Mouse (Mus musculus) adrenal gland (tissue): Measurements from ENCODE around the gene Nfatc2.

Experiments
- intact Hi-C: fragments of 180-260 bp; cut with DNase I; formaldehyde crosslinking; loops from one replicate; pipeline ENCODE4 v1.15.1; 2025

The Nfatc2 gene

DNA sequence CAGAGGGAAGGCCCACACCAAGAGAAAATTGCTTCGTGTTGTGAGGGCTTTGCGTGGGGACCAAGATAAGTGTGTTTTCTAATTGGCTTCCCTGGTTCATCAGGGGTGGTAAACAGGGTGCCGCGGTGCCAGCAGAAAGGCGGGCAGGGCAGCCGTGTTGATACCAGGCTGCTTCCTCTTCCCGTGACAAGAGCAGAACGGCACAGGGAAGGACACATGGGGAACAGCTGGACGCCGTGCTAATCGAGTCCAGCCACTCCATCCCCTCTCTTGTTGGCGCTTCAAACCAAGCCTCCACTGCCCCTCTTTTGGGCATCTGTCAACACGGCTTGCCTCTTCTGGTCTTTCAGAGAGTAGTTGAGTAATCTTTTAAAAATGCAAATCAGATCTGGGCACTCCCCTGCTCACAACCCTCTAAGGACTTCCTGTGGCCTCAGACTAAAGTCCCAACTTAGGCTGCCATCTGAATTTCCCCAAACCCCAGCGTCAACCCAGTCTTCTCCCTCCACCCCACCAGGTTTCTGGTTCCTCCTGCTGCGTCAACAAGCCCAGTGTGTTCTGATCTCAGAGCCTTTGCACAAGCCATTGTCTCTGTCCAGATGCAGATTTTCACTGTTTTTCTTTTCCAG, 61.7 kb downstream of the Nfatc2 start:
- intact Hi-C loops: loop anchor here (5.0 kb wide), 1 partner anchor 43 kb away; no protein-coding TSS in a partner anchor

DNA sequence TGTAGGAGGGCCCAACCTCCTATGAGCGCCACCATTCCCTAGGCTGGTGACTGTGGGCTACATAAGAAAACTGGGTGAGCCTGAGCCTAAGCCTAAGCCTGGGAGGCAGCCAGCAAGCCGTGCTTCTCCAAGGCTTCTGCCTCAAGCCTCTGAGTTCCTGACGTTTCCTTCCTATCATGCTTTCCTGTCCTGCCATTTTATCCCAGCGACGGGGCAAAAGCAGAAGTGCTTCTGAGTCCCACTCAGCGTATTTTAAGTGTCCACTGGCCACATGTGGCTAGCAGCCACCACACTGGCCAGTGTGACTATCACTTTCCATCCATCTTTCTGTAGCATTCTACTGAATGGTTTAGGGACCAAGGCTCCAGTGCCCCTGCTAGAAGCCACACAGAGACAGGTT, 62.4 kb downstream of the Nfatc2 start:
- intact Hi-C loops: no loop called here

DNA sequence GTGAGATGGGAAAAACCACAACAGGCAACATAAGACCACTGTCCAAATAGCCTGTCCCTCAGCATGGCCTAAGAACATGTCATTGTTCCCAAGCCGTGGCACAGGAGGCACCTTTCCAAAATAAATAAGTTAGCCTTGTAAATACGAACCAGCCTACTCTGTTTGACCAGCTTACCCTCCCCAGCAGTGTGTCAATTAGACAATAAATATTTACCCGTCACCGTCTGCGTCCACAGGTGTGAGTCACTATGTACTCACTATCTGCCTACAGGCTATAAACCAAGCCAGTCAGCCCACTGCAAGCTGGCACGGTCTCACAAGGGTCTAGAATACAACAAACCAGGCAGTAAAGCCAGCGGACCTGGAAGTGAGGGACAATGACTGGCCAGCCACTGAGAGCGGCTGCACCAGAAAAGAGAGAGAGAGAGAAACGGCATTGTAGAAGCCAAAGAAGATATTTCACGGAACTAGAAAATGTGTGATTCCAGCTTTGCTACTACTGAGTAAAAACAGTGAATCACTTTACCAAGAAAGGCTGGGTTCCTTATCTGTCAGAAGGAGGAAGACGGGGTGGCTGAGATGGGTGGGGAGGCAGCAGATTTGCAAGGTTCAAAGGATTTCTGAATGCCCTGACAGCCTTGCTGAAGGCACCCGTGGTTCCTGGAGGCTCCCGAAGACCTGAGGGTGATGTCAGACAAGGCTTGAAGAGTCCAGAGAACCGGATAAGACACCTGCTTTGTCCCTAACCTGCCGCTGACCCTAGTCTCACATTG, 69.2 kb downstream of the Nfatc2 start:
- intact Hi-C loops: no loop called here

DNA sequence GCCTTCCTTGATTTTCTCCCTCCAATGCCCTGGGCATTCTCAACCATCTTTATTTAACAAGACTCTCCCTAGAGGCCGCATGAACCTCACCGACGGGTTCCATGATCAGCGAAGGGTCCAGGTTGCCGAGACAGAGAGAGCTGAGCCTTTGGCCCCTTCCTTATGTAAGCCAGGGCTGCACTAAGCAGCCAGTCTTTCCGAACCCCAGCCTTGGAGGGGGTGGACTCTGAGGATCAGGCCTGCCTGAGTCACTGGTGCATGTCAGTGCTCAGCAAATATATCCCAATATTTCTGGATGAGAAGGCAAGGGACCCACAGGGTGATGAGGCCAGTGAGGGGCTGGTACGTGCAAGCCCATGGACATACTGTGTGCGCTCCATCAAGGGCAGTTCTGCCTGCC, 72.9 kb downstream of the Nfatc2 start:
- intact Hi-C loops: no loop called here

DNA sequence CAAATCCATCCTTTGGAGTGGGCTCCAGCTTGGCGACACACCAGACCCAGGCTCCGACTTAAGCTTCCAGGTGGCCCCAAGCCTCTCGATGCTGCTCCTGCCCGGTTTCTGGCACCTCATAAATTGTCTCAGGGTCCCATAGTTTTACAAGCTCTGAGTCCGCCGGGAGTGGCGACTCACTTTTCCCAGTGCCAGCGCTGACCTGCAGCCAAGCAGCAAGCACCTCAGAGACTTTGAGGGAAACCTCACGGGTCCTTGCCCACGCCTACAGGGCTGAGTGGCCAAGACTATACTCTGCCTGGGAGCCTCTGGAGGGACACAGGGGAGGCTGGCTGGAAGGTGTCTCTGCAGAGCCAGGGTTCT, 74.0 kb downstream of the Nfatc2 start:
- intact Hi-C loops: no loop called here

DNA sequence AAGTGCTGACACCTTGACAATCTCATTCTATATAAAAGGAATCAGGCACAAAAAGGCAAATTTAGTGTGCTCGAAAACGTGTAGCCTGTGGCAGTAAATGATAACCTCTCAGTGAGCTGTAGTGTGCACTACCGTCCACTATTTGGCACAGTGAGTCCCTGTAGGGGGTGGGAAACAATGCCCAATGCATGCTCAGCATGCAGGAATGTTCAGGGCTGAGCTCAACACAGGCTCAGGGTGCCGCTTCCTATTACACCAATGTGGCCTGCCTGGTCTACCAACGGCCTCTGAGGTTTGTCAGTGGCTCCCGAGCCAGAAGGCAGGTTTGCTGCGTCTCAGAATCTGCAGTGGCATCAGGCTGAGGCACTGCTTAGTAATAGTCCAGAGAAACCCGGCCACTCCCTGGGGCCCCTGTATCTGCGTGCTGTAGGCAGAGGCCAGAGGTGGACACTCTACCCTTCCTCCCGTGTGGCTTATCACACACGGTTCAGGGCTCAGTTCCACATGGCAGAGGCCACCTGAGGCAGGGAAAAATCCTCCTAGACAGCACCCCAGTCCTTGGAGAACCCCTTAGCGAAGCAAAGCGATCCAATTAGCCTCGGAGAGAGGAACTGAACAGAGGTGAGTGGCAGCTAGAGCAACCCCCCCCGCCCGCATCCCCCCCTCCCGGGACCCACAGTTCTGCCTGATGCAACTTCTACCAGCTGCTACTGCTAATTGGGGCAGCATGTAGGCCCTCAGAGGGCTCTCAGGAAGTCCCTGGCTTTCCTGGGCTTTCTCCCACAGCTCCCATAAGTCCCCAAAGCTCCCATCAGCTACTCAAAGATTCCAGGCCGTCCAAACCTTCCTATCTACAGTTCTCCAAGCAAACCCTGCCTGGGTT, 74.7 kb downstream of the Nfatc2 start:
- intact Hi-C loops: no loop called here

DNA sequence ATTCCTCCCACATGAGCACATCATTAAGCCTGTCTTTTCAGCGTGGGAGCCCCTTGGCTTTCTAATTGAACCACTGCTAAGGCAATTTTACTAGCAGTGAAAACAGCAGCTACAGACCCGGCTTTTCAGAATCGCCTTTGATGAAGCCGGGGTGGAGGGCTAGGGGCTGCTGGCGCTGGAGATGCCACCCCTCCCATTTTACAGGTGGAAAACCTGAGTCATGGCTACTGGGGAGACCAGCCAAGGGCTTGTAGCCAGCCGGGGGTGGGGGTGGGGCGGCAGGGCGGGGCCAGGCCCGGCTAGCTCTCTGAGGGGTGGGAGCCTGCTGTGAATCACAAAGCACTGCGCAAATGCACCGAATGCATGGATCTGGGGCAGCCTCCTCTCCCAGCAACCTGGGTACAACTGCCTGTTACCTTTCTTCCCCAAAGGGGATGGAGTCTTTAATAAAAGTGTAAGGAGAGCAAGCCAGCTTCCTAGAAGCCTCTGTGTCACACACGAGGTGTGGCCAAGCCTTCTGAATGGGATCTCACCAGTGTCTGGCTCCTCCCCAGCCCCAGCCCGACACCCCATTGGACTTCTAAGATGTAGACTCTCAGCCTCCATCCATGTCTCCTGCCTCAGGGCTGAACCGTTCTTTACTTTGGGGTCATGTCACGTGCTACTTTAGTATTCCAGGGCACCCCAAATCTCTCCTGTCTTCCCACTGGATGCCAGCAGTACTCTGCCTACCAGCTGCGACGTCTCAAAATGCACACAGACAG, 75.9 kb downstream of the Nfatc2 start:
- intact Hi-C loops: no loop called here

DNA sequence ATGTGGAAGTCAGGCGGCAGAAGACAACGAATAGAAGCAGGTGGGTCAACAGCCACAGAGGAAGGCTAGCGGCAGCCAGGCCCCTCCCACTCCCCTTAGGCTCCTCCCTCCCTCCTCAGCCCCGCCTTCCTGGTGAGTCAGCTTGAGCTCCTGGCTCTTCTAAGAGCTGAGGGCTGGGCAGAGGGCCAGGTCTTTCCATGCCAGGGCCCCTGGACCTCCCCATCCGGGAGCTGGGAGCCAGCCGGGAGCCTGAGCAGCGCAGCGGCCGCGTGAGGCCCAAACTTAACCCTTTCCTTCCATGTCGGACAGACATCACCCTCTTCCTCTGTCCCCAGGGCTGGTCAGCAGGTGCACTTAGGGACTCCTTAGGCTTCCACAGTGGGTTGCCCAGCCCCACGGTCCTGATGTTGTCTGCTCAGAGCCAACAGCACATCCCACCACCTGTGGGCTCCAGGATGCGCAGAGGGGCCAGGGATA, 76.5 kb downstream of the Nfatc2 start:
- intact Hi-C loops: no loop called here

DNA sequence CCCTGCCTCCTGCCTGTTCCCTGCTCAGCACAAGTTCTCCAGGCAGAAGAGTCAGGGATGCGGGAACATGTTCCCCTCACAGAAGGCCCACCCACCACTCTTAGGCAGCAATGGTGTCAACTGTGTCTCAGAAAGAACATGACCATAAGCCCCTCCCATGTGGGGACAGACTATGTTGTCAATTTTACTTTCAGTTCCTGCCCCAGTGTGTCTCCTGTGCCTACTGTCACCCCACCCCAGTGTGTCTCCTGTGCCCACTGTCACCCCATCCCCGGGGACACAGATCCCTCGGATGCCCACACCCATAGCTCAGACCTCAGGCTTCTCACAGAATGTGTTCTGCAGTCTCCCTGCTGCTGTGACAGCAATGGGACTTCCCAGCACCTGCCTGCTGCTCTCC, 79.2 kb downstream of the Nfatc2 start:
- intact Hi-C loops: no loop called here

DNA sequence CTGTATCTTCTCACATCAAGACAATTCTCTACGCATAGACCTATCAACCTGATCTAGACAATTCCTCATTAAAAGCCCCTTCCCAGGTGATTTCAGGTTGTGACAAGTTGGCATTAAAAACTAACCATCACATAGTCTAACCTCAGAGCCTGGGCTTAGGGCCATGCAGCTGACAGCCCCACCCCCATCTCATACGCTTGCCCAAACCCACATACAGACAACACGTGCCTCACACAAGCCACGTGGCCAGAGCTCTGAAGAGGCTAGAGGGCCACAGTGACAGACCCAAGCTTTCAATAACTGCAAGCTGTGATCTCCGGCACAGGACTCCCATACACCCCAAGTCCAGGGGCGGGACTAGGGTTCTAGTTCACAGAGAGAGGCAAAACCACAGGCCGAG, 80.7 kb downstream of the Nfatc2 start:
- intact Hi-C loops: no loop called here

DNA sequence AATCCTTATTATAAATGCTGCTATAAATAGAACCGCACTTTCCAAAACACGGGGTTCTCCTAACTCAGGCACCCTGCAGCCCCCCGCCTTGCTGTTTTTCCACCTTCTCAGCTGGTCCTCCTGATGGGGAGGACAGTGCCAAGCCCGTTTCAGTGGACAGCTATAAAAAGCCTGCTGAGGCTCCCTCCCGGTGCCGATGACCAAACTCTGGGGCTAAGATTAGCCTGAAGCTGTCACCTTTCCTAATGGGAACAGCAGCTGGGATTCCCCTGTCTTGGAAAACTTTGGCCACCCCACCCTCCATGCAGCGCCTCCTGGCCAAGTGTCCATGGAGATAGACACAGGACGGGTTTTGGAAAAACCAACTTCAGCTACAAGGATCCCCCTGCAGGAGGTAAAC, 81.9 kb downstream of the Nfatc2 start:
- intact Hi-C loops: no loop called here

DNA sequence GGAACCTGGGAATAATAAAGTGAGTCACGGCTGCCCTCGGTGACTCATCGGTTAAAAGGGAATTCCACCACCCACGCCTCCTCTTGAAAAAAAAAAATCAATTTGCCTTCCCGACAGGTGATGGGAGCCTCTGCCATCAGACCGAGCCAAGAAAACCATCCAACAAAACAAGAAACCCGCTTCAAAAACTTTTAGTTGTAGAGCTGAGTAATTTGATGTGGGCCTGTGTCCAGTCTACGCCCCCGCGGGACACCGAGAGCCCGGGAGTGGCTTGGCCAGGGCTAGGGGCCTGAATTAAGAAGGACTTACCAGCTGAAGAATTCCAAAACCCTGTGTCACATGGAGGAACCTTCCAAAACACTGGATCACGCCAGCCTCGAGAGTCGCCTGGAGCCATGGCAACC, 83.2 kb downstream of the Nfatc2 start:
- intact Hi-C loops: no loop called here

DNA sequence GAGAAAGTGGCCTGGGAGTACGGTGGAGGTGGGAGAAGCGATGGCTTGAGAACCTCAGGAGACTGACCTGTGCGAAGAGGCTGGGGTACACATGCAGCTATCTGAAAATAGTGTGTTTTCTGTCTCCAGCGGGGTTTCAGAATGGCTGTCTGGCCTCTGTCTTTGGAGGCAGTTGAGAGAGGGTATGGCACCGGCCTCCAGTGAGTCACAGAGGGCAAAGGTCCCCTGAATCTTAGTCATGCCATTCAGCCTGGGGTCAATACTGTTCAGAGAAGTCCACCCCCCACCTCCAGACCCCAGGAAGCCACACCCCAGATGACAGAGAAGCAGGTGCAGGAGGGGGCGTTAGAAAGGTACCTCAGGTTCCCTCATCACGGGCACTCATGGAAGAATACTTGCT, 83.7 kb downstream of the Nfatc2 start:
- intact Hi-C loops: no loop called here

DNA sequence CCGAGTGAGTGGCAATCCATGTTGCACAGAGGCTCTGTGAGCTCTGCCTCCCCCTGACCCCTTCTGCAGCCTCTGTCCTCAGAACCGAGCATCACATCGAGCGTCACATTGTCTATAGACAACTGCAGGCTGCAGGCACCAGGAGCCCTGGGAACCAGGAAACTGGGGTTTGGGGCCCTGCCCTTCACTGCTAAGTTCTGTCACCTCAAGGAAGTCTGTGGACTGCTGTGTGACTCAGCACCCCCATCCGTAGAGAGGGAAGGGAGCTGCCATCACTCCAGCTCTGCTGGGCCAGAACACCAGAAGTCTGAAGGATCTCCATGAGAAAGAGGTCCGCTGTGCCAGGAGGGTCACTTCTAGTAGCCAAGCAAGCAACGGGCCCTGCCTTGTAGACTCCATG, 84.7 kb downstream of the Nfatc2 start:
- intact Hi-C loops: no loop called here

DNA sequence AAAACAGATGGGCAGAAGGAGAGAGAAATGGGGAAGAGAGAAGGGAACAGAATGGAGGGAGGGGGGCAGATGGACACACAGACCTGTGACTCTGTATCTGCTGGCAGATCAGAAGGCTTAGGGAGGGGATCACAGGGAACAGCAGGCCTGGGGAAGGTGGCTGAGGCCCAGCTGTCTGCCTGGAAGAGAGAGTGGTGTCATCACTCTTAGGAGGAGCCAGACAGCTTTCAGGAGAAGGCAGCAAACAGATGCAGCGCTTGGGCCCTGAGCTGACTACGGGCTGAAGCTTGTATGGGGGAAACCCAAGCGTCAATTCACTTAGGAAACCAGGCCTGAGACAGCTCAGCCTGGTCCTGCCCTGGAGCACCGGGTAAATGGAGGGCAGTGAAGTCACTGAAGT, 86.0 kb downstream of the Nfatc2 start:
- intact Hi-C loops: no loop called here

DNA sequence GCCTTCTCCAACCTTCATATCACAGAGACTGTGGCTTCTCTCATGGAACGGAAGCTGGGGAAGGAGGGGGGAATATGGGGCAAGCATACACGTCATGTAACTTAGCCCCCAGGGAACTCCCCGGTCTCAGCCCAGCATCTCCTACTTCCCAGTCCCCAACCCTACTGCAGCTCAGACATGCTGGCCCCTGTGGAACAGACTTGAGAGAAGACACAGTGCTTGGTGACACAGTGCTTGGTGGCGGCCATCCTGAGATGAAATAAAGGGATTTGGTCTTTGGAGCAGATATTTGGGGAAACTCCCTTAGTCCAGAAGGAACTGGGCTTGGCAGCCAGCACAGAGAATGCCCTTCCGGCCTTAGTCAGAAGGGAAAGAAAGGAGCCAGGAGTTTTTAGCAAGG, 87.3 kb downstream of the Nfatc2 start:
- intact Hi-C loops: no loop called here

DNA sequence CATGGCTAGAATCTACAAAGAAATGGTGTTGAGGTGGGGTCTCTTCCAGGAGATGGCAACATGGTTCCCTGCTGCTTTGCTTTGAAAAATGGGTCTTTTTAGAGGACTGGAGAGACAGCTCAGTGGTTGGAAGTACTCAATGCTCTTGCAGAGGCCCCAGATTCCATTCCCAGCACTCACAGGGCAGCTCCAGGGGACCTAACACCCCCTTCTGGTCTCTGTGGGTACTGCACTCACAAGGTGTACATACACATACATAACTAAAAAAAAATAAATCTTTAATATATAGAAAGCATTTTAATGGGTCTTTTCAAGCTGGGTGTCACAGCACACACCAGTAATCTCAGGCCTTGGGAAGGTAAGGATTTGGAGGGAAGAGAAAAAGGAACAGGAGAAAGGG, 89.9 kb downstream of the Nfatc2 start:
- intact Hi-C loops: no loop called here

DNA sequence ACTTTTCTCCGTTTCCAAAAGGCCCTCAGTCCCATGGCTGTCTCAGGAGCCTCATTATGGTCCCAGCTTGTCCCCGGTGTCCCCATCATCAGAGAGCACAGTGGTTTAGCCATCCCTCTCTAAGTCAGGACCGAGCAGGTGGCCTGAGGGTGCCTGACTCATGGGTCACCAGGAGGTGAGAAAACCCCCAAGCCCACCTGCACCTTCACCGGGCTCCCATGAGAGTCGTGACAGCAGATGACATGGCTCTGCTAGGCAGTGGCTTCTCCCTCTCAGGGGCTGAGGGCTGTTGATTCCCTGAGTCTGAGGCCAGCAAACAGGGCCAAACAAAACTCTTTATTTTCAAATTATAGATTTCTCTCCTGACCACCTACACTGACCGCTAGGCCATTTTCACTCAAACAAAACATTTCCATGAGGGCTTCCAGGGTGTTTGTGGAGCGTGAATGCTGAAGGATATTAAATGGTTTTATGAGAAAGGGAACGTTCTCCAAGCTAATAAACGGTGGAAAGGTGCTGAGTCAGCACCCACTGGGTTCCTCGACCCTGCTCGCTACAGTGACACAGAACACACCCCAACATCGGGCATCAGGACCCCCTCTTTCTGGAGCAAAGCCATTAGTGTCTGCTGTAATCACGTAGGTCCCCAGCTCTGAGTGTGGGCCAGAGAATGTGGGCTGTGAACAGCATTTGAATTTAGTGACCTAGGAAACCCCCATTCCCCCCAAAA, 92.8 kb downstream of the Nfatc2 start:
- intact Hi-C loops: no loop called here

DNA sequence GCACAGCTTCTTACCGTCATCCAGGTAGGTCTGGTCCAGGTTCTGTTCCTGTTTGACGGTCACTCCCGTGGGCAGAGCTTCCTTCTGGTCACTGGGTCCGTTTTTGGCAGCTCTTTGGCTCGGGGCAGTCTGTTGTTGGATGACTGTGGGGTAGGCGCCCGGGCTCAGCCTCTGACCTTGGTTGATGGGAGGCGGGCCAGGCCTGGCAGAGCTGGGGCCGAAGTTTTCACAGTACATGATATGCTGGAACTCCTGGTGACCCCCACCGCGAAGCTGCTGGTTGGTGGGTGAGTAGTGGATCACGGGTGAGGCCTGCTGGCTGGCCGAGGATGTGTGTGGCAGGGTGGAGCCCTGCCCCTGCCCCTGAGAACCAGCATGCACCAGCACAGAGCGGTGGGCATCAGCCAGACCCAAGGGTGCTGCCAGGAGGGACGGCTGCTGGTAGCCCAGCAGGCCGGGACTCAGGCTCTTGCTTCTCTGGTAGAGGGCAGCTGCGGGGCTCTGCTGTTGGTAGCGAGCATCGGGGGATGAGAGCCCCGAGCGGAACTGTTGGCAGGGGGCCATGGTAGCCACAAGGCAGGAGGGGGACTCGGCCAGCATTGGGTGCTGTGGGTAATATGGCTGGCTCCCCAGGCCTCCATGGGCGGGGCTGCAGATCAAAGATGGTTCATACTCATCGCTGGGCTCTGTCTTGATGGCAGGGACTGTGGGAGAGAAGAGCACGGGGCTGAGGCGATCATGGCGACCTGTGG, 96.8 kb downstream of the Nfatc2 start:
- intact Hi-C loops: no loop called here

DNA sequence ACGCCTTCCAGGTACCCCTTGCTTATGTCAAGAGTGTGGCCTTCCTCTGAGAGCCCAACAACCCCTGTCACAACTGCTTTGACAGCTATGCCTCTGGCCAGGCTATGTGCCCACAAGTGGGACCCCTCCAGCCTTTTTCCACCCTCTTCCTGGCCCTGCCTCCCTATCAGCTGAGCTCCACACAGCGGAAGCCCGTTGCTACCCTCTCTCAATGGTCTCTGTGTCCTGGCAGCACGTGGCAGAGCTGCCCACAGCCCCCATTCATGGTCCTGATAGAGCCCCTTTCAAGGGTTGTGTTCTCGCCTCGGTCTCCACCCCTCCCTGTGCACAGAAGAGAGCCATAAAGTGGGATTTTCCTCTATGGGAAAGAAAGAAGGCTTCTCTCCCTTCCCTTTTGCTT, 97.7 kb downstream of the Nfatc2 start:
- intact Hi-C loops: no loop called here
